Mouse (Mus musculus) MEL (cell line): Measurements from ENCODE around the gene Fam222b. TPM values are rescaled to one million over a fixed set of nuclear protein-coding genes. Genes with fewer than 3 reads are reported as not detected.

Source experiments
- DNase-seq: peaks from one replicate; pipeline ENCODE4 v3.0.0; 2011; ENCODE audit warnings: low read depth, low spot score
- H3K27ac ChIP-seq: 2 replicates; pipeline ENCODE4 v1.5.1; 2012; ENCODE audit warnings: low read depth, mild to moderate bottlenecking, control low read depth, low read length, moderate library complexity; ENCODE audit not compliant: control insufficient read depth
- H3K27me3 ChIP-seq, 2 experiments: fragments of 150-350 bp in 1 of 2; sonication (generic) in 1 of 2; 2 replicates each; pipeline ENCODE4 v1.6.1; 2012; ENCODE audit warnings: low read length in 2 of 2, mild to moderate bottlenecking in 2 of 2, improper control_type of control experiment in 1 of 2, moderate library complexity in 1 of 2; ENCODE audit not compliant: insufficient read depth in 2 of 2, control insufficient read depth in 1 of 2
- H3K36me3 ChIP-seq, 2 experiments: 2 replicates each; pipeline ENCODE4 v1.6.1; 2012 to 2014; ENCODE audit warnings: low read length in 2 of 2, improper control_type of control experiment in 1 of 2, inconsistent platforms in 1 of 2, mild to moderate bottlenecking in 1 of 2; ENCODE audit not compliant: insufficient read depth in 2 of 2, control insufficient read depth in 1 of 2
- H3K4me1 ChIP-seq, 2 experiments: fragments of 150-350 bp in 1 of 2; sonication (generic) in 1 of 2; 2 replicates each; pipeline ENCODE4 v1.6.1; 2012; ENCODE audit warnings: low read length in 2 of 2, improper control_type of control experiment in 1 of 2, mild to moderate bottlenecking in 1 of 2; ENCODE audit not compliant: insufficient read depth in 2 of 2, control insufficient read depth in 1 of 2
- H3K4me3 ChIP-seq, 2 experiments: fragments of 150-350 bp in 1 of 2; sonication (generic) in 1 of 2; 2 replicates each; pipeline ENCODE4 v1.5.1; 2012; ENCODE audit warnings: low read depth in 2 of 2, low read length in 2 of 2, mild to moderate bottlenecking in 2 of 2, moderate library complexity in 2 of 2, control low read depth in 1 of 2, improper control_type of control experiment in 1 of 2; ENCODE audit not compliant: control insufficient read depth in 1 of 2, insufficient read depth in 1 of 2
- H3K79me2 ChIP-seq: 2 replicates; pipeline ENCODE4 v1.6.1; 2012; ENCODE audit warnings: mild to moderate bottlenecking, low read length, moderate library complexity; ENCODE audit not compliant: control insufficient read depth, poor library complexity, insufficient read depth
- H3K9ac ChIP-seq: 2 replicates; pipeline ENCODE4 v1.6.1; 2012; ENCODE audit warnings: low read depth, mild to moderate bottlenecking, control low read depth, low read length, moderate library complexity; ENCODE audit not compliant: control insufficient read depth, poor library complexity, severe bottlenecking
- H3K9me3 ChIP-seq: fragments of 150-350 bp; sonication (generic); replicated peaks from 2 replicates; pipeline ENCODE4 v1.6.1; 2012; ENCODE audit warnings: mild to moderate bottlenecking, low read length, improper control_type of control experiment, moderate library complexity; ENCODE audit not compliant: insufficient read depth
- BHLHE40 ChIP-seq: IDR thresholded peaks from 2 replicates; pipeline ENCODE4 v1.6.1; 2012; ENCODE audit warnings: low read depth, mild to moderate bottlenecking, inconsistent platforms, low read length, improper control_type of control experiment, borderline replicate concordance
- CHD1 ChIP-seq: IDR thresholded peaks from 2 replicates; pipeline ENCODE4 v1.6.1; 2012; ENCODE audit warnings: low read depth, mild to moderate bottlenecking, inconsistent platforms, low read length, improper control_type of control experiment
- CHD2 ChIP-seq: IDR thresholded peaks from 2 replicates; pipeline ENCODE4 v1.6.1; 2011; ENCODE audit warnings: low read length, improper control_type of control experiment
- CTCF ChIP-seq, 3 experiments: IDR thresholded peaks in 2 of 3; conservative IDR thresholded peaks in 1 of 3; 2 replicates each; pipeline ENCODE4 v1.5.1; 2011 to 2012; ENCODE audit warnings: low read length in 3 of 3, low read depth in 2 of 3, mild to moderate bottlenecking in 2 of 3, improper control_type of control experiment in 1 of 3, inconsistent platforms in 1 of 3, mixed read lengths in 1 of 3, moderate library complexity in 1 of 3; ENCODE audit not compliant: control insufficient read depth in 1 of 3, insufficient read depth in 1 of 3, poor library complexity in 1 of 3, severe bottlenecking in 1 of 3
- E2F4 ChIP-seq: IDR thresholded peaks from 2 replicates; pipeline ENCODE4 v1.6.1; 2011; ENCODE audit warnings: low read depth, low read length, improper control_type of control experiment, borderline replicate concordance
- ELF1 ChIP-seq: IDR thresholded peaks from 2 replicates; pipeline ENCODE4 v1.6.1; 2014; ENCODE audit warnings: low read depth, mild to moderate bottlenecking, inconsistent platforms, low read length, improper control_type of control experiment, moderate library complexity
- EP300 ChIP-seq, 2 experiments: IDR thresholded peaks; 2 replicates each; pipeline ENCODE4 v1.6.1; 2011; ENCODE audit warnings: improper control_type of control experiment in 2 of 2, low read length in 2 of 2, low read depth in 1 of 2, mild to moderate bottlenecking in 1 of 2
- ETS1 ChIP-seq: IDR thresholded peaks from 2 replicates; pipeline ENCODE4 v1.6.1; 2012; ENCODE audit warnings: low read depth, mild to moderate bottlenecking, inconsistent platforms, low read length, improper control_type of control experiment, moderate library complexity
- GABPA ChIP-seq: IDR thresholded peaks from 2 replicates; pipeline ENCODE4 v1.6.1; 2012; ENCODE audit warnings: low read depth, mild to moderate bottlenecking, inconsistent platforms, low read length, improper control_type of control experiment, moderate library complexity
- GATA1 ChIP-seq: IDR thresholded peaks from 2 replicates; pipeline ENCODE4 v1.6.1; 2011; ENCODE audit warnings: low read depth, low read length, improper control_type of control experiment
- JUND ChIP-seq: IDR thresholded peaks from 2 replicates; pipeline ENCODE4 v1.6.1; 2011; ENCODE audit warnings: low read depth, mild to moderate bottlenecking, improper control_type of control experiment, low read length
- KAT2A ChIP-seq: conservative IDR thresholded peaks from 2 replicates; pipeline ENCODE4 v1.6.1; 2012; ENCODE audit warnings: low read depth, low read length, improper control_type of control experiment, inconsistent platforms
- MAFK ChIP-seq: IDR thresholded peaks from 2 replicates; pipeline ENCODE4 v1.6.1; 2011; ENCODE audit warnings: low read depth, mild to moderate bottlenecking, low read length, improper control_type of control experiment, borderline replicate concordance
- MAX ChIP-seq: IDR thresholded peaks from 2 replicates; pipeline ENCODE4 v1.6.1; 2011; ENCODE audit warnings: low read length, improper control_type of control experiment
- MAZ ChIP-seq: IDR thresholded peaks from 2 replicates; pipeline ENCODE4 v1.6.1; 2012; ENCODE audit warnings: low read depth, mild to moderate bottlenecking, inconsistent platforms, low read length, improper control_type of control experiment
- MEF2A ChIP-seq: IDR thresholded peaks from 2 replicates; pipeline ENCODE4 v1.6.1; 2014; ENCODE audit warnings: low read depth, mild to moderate bottlenecking, inconsistent platforms, low read length, improper control_type of control experiment; ENCODE audit not compliant: poor library complexity, insufficient replicate concordance, severe bottlenecking; ENCODE audit errors: extremely low read depth
- MXI1 ChIP-seq: IDR thresholded peaks from 2 replicates; pipeline ENCODE4 v1.6.1; 2011; ENCODE audit warnings: mild to moderate bottlenecking, low read depth, low read length, improper control_type of control experiment
- MYB ChIP-seq: IDR thresholded peaks from 2 replicates; pipeline ENCODE4 v1.6.1; 2011; ENCODE audit warnings: mild to moderate bottlenecking, low read depth, low read length, improper control_type of control experiment
- MYC ChIP-seq: IDR thresholded peaks from 2 replicates; pipeline ENCODE4 v1.6.1; 2011; ENCODE audit warnings: low read depth, mild to moderate bottlenecking, low read length, improper control_type of control experiment, moderate library complexity
- NELFE ChIP-seq: IDR thresholded peaks from 2 replicates; pipeline ENCODE4 v1.6.1; 2011; ENCODE audit warnings: low read depth, low read length, improper control_type of control experiment
- NRF1 ChIP-seq: IDR thresholded peaks from 2 replicates; pipeline ENCODE4 v1.6.1; 2014; ENCODE audit warnings: low read depth, mild to moderate bottlenecking, inconsistent platforms, low read length, improper control_type of control experiment, moderate library complexity; ENCODE audit not compliant: poor library complexity, insufficient read depth, severe bottlenecking
- POLR2AphosphoS2 ChIP-seq: IDR thresholded peaks from 2 replicates; pipeline ENCODE4 v1.6.1; 2011; ENCODE audit warnings: low read length, improper control_type of control experiment
- POLR2AphosphoS5 ChIP-seq: IDR thresholded peaks from 2 replicates; pipeline ENCODE4 v1.6.1; 2012; ENCODE audit warnings: low read depth, borderline replicate concordance, mild to moderate bottlenecking, inconsistent platforms, low read length, moderate library complexity, mixed read lengths
- RAD21 ChIP-seq: IDR thresholded peaks from 2 replicates; pipeline ENCODE4 v1.6.1; 2011; ENCODE audit warnings: mild to moderate bottlenecking, low read depth, low read length, improper control_type of control experiment
- SIN3A ChIP-seq: IDR thresholded peaks from 2 replicates; pipeline ENCODE4 v1.6.1; 2012; ENCODE audit warnings: low read length, improper control_type of control experiment, inconsistent platforms
- SMC3 ChIP-seq: IDR thresholded peaks from 2 replicates; pipeline ENCODE4 v1.6.1; 2011; ENCODE audit warnings: low read depth, low read length, improper control_type of control experiment
- TAL1 ChIP-seq: IDR thresholded peaks from 2 replicates; pipeline ENCODE4 v1.6.1; 2012; ENCODE audit warnings: mild to moderate bottlenecking, inconsistent platforms, low read length, moderate library complexity, mixed read lengths
- TBP ChIP-seq: IDR thresholded peaks from 2 replicates; pipeline ENCODE4 v1.8.0; 2011; ENCODE audit warnings: low read depth, low read length, improper control_type of control experiment
- UBTF ChIP-seq: IDR thresholded peaks from 2 replicates; pipeline ENCODE4 v1.6.1; 2012; ENCODE audit warnings: low read depth, mild to moderate bottlenecking, inconsistent platforms, low read length, improper control_type of control experiment, moderate library complexity, borderline replicate concordance; ENCODE audit not compliant: insufficient read depth
- USF1 ChIP-seq: IDR thresholded peaks from 2 replicates; pipeline ENCODE4 v1.6.1; 2014; ENCODE audit warnings: low read depth, mild to moderate bottlenecking, inconsistent platforms, low read length, improper control_type of control experiment, moderate library complexity
- USF2 ChIP-seq, 2 experiments: IDR thresholded peaks; 2 replicates each; pipeline ENCODE4 v1.6.1; 2011 to 2012; ENCODE audit warnings: improper control_type of control experiment in 2 of 2, low read length in 2 of 2, borderline replicate concordance in 1 of 2, inconsistent platforms in 1 of 2, low read depth in 1 of 2, mild to moderate bottlenecking in 1 of 2; ENCODE audit not compliant: insufficient read depth in 1 of 2
- ZC3H11A ChIP-seq: IDR thresholded peaks from 2 replicates; pipeline ENCODE4 v1.6.1; 2012; ENCODE audit warnings: low read depth, mild to moderate bottlenecking, inconsistent platforms, low read length, improper control_type of control experiment
- ZKSCAN1 ChIP-seq: IDR thresholded peaks from 2 replicates; pipeline ENCODE4 v1.6.1; 2012; ENCODE audit warnings: low read depth, mild to moderate bottlenecking, inconsistent platforms, low read length, improper control_type of control experiment, moderate library complexity
- ZMIZ1 ChIP-seq: IDR thresholded peaks from 2 replicates; pipeline ENCODE4 v1.6.1; 2012; ENCODE audit warnings: low read depth, mild to moderate bottlenecking, inconsistent platforms, low read length, improper control_type of control experiment, moderate library complexity
- ZNF384 ChIP-seq: IDR thresholded peaks from 2 replicates; pipeline ENCODE4 v1.6.1; 2012; ENCODE audit warnings: low read depth, mild to moderate bottlenecking, inconsistent platforms, low read length, improper control_type of control experiment
- polyA plus RNA-seq, 2 experiments: library from polyadenylated mRNA; stranded (reverse) in 1 of 2; unstranded in 1 of 2; fragments of >175 nt in 1 of 2; fragments of >200 nt in 1 of 2; gene quantifications; 2 replicates each; pipeline versions ENCODE4 v1.2.1 to v1.2.4; 2012; ENCODE audit warnings: low replicate concordance in 2 of 2, low read depth in 1 of 2; ENCODE audit not compliant: insufficient read length in 2 of 2, insufficient read depth in 1 of 2, missing spikeins in 1 of 2
- total RNA-seq: library from RNA; depleted of rRNA; stranded (reverse); fragments of 300-350 nt; gene quantifications from 2 replicates; pipeline ENCODE4 v1.2.3, GENCODE M21; 2012

Gene Fam222b
- total and polyA plus RNA-seq, 3 experiments: 2.4 to 8.1 TPM; not detected in 1

- peak overlapping the region; percentile 52 for H3K27ac ChIP-seq
- TF ChIP-seq NELFE (peak; percentile 25; the same call in 1 of the 2 replicates), TAL1 (peak; percentile 82), CHD2 (peak; percentile 70), CTCF (IDR thresholded peaks at IDR 0.05 in 2 of 3, conservative IDR thresholded peaks at IDR 0.05 in 1 of 3; ENCODE audit: control insufficient read depth in 1 of 3, insufficient read depth in 1 of 3, low read depth in 2 of 3, low read length in 3 of 3, poor library complexity in 1 of 3, severe bottlenecking in 1 of 3) (no peak), ELF1 (no peak; the same call in 1 of the 2 replicates), ZC3H11A (no peak), KAT2A (no peak; the same call in 1 of the 2 replicates), GATA1 (no peak), ZKSCAN1 (no peak), MAX (peak; percentile 53; the same call in 1 of the 2 replicates), GABPA (no peak), MAZ (peak; percentile 81; the same call in 1 of the 2 replicates), POLR2AphosphoS2 (no peak; the same call in 1 of the 2 replicates), RAD21 (no peak), MEF2A (no peak), SIN3A (peak; percentile 66), BHLHE40 (0 out of 2 replicates have a peak, but pooled peaks have one; percentile 33), USF2 (IDR thresholded peaks at IDR 0.05; ENCODE audit: borderline replicate concordance in 1 of 2, insufficient read depth in 1 of 2, low read depth in 1 of 2, low read length in 2 of 2) (no peak), ETS1 (peak; percentile 27), MYB (no peak), CHD1 (no peak), SMC3 (no peak), USF1 (no peak), MAFK (no peak), EP300 (IDR thresholded peaks at IDR 0.05; ENCODE audit: low read depth in 1 of 2, low read length in 2 of 2) (peak; percentile 40 to 44; a peak in 3 of 4 replicates), NRF1 (0 out of 2 replicates have a peak, but pooled peaks have one; percentile 11), UBTF (0 out of 2 replicates have a peak, but pooled peaks have one; percentile 64), POLR2AphosphoS5 (no peak), ZNF384 (peak; percentile 37; the same call in 1 of the 2 replicates), E2F4 (no peak), JUND (no peak), MYC (0 out of 2 replicates have a peak, but pooled peaks have one; percentile 18), ZMIZ1 (0 out of 2 replicates have a peak, but pooled peaks have one; percentile 35), MXI1 (peak; percentile 77), TBP (peak; percentile 43)
These were observed 21.1 kb downstream of the Fam222b start for GRCm38 (mm10) chr11:78115367-78116145.

More at GRCm38 (mm10) chr11:78115367-78116145, 21.1 kb downstream of the Fam222b start:
- H3K36me3 ChIP-seq: peaks cover 0 to 23% of the 10 kb centered on the region in 2 experiments; a peak in 2 of 4 replicates
- peak overlapping the region; percentile 69 for H3K9ac ChIP-seq
- peak; percentile 99 for DNase-seq
- peaks cover 10 to 25% of the 10 kb centered on the region in 2 experiments for H3K4me1 ChIP-seq
- no peaks in the 10 kb centered on the region for H3K9me3 ChIP-seq
- no peaks in the 10 kb centered on the region for H3K27me3 ChIP-seq
- H3K79me2 ChIP-seq: peaks cover 9% of the 10 kb centered on the region
- peak overlapping the region; percentile 72 to 90 for H3K4me3 ChIP-seq
